Mouse (Mus musculus) activated CD4-positive, CD25-positive, alpha-beta regulatory T cell, adult 4 months (primary cell): ENCODE measurements around the gene Msi2. TPM values are rescaled to one million over a fixed set of nuclear protein-coding genes. Genes with fewer than 3 reads are reported as not detected.

Experiments
- ATAC-seq: one replicate; pipeline ENCODE4 v1.8.0; 2017
- polyA plus RNA-seq, 2 experiments: library from polyadenylated mRNA; unstranded; fragments of 100-300 nt; shearing (Covaris generic); gene quantifications; one replicate each; pipeline ENCODE4 v1.2.1; 2017

Gene Msi2
- polyA plus RNA-seq, 2 experiments from 2014 or later = 21.6 to 25.6 TPM

DNA sequence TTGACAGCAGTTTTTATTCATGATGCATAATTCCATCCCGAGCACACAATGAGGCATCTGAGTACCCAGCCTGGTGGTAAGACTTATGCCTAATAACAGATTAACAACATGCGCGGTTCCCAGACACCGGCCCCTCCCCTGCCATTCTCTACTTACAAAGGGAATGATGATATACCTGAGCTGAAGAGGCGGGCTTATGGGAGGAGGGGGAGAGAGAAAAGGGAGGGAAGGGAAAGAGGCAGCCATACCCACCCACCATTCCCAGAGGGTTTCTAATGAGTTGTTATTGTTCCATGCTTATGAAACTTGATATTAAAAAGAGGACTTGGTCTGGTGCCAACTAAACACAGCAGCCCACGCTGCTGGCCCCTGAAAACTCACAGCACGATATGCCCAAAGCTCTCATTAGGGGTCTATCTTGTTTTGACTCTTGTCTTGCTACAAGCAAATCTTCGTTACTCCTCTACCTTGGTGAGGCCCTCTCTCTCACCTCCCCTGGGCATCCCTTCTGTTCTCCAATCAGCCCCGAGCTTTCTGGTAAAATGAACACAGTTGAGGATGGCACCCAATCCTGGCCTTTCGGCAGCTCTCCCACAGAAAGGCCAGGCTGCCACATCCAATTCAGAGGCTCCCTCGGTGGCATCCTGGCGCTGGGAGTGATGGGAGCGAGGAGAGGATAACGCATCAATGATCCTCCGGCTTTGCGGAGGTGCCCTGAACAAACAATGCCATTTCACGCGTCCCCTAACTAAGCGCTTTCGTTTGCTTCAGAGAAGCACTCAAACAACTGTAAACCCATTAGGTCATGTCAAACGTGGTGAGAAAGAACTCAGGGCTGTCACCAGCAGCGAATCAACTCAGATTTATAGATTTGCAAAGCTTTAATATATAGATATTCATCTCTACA lies 286.7 kb downstream of the Msi2 start:
- no peak for ATAC-seq

DNA sequence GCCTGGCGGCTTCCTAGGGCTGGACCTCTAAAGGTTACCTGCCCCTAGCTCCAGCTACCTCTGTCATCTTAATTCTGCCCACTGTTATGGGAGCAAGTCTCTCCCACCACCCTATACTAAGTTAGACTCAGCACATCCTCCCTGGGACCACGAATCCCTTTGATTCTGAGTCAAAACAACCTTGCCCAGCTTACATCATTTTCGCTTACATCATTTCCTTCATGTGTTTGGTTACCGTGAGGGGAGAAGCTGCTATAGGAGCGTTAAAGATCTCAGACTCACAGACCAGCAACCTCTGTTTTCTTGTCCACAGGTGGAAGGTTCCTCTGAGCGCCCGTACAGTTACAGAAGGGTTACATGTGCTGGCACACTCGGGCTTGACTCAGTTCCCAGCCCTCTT lies 288.0 kb downstream of the Msi2 start:
- peak; percentile 75 for ATAC-seq

DNA sequence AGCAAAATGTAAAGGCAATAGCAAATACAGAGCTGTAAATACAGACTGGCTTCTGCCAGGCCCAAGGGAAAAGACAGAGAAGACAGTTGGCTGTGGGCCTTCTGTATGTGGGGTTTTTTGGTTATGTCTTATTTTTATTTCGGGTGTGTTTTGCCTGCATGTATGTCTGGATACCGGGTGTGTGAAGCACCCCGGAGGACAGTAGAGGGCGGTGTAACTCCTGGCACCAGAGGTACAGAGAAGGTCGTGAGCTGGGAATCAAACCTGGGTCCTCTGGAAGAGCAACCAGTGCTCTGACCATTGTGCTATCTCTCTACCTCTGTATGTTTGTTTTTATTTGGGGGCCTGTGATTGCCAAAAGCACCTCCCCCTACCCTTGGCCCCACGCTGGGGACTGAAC lies 288.6 kb downstream of the Msi2 start:
- no peak for ATAC-seq

DNA sequence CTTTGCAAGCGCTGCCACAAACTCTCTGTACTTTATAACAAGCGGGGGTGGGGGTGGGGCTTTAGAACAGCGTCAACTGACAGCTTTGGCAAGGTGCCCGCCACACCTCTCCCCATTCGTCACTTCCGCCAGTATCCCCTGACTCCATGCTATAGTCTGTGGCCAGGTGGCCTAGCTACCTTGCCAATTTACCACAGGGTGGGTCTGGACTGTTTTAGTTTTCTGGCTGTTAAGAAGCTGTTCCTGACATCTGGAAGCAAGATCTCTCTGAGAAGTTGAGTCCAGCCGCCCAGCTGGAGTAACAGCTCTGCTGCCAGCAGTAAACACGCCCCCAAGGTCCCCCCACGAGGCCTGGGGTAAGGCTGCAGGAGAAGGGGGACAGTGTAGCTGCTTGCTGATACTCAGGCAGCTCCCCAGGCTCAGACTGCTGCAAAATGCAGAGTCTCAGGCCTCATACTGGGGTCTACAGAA lies 292.6 kb downstream of the Msi2 start:
- ATAC-seq = no peak

DNA sequence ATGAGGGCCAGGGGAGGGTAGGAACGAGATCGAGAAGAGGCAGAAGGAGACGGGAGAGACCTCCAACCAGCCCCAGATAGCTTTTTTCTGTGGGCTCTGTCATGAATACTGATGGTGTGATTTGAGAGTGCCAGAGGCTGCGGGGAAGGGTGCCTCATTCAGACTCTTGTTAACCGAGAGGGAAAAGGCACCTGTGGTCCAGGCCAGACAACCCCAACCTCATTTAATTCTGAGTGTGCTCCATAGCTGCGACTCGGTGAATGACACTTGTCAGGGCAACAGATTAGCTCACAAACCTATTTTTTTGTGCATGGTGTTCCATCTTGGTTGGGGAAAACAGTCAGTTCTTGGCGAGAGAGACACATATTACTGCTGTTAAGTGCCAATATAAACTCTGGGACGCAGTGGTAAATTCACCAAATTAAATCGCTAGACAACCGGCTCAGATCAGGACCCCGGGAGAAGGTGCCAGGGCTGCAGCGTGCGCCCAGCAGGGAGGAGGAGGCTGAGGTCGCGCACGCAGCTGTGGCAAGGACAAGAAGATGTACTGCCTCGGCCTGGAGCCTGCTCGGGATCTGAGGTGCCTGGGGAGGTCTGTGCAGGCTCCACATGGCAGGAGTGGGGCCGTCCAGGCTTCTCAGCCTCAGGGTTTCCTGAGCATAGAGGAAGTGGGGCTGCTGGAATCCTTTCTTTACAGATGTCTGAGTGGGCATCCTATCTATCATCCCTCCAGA lies 294.1 kb downstream of the Msi2 start:
- ATAC-seq = no peak

DNA sequence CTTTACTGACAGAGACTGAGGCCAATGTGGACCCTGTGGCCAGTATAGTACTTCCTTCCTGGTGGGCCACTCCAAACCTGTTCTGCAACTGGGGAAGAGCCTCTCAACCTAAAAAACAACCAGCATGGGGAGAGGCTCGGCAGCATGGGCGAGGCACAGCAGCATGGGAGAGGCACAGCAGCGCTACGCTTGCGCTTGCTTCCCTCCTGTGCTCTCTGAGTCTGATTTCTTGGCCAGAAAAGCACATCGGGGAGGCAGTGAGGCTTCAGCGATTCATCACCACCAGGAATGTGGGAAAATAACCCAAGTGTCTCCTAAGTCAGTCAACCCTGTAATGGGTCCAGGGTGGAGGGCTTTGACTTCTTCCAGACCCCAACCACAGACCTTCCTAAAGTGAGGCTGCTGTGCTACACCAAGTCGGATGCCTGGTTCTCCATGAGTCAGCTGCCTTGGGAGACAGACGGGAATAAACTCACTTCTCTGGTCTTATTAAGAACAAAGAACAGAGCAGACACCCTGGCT lies 297.2 kb downstream of the Msi2 start:
- no peak for ATAC-seq

DNA sequence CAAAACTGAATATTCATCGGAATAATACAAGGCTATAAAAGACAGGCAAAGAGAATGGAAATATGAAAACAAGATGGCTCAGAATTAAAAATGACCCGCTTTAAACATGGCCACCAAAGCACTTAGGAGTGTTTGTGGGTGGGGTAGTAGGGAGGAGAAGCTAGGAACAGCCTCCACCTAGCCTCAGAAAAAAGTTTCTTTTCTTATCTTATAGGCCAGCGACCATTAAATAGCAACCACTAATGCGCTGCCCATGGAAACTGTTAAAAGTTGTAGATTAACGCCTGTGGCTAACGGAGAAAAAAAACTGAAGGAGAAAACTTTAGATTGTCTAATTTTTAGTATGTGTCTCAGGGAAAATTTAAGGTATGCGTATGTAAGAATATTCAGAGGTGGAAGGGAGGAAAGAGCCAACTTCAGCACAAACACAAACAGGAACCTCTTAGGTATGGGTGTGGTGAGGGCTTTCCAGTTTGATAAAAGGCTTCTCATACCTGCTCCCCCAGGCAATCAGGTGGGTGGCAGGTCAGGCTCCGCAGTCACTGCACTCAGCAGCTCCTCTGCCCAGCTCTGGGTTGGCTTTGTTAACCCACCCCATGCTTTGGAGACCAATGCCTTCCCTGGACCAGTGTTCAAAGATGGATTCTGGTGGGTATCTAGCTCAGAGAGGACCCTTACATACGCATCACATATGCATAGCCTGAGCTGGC lies 298.5 kb downstream of the Msi2 start:
- no peak for ATAC-seq

DNA sequence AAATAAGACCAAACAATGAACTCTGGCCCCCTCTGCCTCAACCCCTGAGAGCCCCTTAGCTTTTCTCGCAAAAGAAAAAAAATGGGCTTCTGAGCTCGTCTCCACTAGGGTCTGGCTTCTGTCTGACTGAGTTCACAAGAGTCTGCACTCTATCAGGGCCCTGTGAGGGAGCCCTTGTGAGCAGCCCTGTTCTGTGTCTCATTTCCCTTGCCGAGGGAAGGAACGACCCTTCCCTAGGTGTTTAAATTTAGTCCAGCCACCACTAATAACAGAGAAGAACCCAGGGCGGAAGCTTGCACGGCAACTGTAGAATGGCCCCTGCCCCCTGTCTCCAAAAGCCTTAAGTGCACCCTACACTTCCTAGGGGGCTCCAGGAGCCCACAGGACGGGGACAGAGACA lies 299.2 kb downstream of the Msi2 start:
- no peak for ATAC-seq

DNA sequence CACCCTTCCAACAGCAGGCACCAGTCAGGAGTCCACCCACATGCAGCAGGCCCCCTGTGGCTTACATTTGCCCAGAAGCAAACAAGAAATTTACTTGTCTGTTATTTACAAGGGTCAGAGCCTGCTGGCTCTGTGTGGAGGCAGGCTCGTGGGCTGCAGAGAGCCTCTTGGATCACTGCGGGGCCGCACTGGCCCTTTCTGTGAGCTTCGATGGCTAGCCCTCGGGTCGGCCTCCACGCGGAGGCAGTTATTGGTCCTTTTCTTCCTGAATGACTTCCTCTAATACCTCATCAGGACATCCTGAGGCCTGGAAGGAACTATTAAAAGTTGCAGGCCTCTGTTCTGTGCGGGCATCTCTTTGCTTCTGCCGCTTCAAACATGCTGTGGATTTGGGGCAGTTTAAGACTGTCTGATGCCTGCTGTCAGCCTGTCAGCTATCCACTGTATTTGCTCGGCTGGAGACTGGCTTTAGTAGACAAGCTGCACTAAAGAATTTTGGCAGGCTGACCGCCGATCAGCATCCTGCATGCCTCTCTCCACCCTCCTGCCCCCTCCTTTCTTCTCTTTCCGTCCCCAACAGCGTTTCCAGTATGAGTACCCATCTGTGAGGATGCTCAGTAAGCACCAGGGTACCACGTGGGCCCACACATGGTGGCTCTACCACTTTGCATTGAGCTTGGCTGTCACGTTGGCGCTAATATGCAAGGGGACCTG lies 304.0 kb downstream of the Msi2 start:
- ATAC-seq = no peak

DNA sequence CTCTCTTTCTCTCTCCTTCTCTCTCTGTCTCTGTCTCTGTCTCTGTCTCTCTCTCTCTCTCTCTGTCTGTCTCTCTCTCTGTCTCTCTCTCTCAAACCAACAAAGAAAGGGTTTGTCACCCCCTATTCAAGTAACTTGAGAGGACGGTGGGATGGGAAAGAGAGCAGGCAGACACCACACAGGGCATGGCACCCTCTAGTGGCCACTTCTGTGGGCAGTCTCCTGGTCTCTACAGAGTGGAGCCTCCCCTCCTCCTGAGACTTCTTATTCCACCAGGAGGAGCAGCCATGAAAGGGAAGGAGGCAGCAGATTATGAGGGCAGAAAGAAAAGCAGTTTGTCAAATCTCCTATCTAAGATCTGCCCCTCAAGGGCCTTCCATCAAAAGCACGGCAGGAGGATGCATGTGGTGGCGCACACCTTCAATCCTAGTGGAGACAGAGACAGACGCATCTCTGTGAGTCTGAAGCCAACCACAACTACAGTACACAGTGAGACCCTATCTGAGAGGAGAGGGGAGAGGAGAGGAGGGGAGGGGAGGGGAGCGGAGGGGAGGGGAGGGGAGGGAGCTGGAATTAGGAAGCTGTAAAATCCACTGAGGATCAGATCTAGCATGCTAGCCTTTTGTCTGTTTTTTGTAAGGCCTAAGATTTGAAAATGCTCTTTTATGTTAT lies 305.8 kb downstream of the Msi2 start:
- no peak for ATAC-seq

DNA sequence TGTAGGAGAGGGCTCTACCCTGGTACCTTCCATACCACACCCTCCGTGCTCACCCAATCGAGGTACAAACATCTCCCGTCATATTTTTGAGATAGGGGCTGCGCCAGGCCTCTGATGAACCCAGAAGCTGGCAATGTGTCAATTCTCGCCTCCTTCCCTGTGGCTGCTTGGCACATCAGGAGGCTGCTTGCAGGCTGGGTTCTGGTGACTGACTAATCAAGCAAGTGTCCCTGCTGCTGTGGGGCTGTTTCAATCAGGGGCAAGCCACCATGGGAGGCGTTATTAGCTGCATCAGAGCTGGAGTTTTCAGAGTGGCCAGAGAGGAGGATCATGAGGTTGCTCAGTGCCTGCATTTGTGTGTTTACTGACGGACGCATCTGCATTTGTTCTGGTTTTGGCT lies 310.0 kb downstream of the Msi2 start:
- ATAC-seq = no peak

DNA sequence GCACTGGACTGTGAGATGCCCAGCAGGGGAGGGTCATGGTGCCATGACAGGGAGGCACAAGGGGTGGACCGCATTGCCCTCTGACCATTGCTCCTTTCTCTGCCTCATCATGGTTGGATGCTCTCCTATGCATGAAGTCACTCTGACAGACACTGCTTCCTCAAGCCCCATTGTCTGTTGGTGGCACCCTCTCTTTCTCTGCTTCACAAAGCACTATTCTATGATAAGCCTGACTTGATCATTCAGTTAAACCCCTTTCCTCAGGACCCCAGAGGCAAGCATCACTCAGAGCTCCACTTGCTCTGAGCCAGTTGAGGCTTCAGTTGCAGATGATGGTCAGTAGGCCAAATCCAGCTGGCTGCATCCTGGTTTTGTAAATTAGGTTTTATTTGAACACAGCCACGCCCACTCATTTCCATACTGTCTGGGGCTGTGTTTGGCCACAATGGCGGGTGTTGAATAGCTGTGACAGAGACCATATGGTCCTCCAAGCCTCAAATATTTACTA lies 311.9 kb downstream of the Msi2 start:
- ATAC-seq = no peak

DNA sequence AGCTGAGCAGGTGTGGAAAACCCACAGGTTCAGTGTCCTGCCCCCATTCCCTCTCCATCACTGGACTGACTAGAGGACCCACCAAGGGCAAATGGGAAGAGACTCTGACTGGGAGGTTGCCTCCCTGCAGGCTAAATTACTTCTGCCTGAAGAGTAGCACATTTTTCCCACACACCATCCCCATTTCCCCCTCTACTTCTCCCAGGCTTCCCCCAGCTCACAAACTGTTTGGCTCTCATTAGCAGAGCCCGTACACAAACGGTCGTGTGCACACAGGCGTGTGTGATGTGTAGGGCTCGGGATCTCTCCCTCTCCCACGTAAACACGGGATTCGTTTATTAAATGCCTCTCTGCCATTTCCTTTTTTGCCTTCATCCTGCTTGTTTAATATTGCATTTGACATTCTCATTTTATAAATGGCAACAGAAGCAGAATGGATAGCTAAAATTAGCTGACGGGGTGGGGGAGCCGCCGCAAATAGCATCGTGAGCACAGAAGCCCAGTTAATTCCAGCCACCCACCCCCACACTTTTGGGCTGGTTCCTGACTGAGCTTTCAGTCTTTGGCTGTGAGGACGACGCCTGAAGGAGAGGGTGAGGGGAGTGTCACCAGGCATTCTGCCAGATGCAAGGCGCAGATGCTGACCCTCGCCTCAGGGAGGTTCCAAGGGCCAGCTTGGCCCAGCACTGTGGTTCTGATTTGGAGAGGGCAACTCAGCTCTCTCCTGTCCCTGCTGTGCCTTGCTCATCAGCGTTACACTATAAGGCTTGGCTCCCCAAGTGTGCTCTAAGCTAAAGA lies 313.3 kb downstream of the Msi2 start:
- no peak for ATAC-seq

DNA sequence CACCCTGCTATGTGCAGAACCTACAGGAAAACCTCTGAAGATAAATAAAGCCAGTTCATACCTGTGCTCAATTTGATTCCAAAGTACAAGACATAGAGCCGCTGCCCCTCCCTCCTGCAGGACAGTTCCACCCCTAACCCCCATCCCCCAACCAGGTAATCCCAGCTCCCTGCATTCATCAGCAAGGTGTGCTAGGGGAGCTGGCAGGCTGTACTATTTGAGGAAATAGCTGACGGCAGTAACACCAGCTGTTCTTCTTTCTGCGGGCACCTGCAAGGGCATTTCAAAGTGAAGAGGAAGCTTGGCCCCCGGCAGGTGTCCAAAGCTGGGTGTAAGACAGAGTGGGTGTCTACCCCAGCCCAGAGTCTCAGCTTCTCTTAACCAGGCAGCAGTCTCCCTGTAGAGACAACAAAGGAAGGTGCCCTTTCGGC lies 314.1 kb downstream of the Msi2 start:
- no peak for ATAC-seq

DNA sequence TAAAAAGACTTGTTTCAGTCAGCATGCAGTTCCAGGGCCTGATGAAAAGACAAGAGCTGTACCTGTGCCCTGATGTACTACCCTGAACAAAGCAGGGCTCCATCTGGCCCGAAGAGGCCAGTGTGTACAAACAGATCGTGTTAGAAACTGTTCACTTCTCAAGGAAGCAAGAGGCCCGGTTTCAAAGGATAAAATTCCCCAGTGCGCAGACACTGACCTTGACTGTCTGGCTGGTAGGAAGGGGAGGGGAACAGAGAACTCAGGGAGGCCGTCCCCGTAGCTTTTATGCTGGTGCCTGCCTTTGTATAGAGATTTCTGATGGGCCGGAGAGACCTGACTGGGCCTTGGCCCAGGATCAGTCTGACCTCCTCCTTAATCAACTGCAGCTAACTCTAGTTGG lies 316.0 kb downstream of the Msi2 start:
- ATAC-seq = no peak

DNA sequence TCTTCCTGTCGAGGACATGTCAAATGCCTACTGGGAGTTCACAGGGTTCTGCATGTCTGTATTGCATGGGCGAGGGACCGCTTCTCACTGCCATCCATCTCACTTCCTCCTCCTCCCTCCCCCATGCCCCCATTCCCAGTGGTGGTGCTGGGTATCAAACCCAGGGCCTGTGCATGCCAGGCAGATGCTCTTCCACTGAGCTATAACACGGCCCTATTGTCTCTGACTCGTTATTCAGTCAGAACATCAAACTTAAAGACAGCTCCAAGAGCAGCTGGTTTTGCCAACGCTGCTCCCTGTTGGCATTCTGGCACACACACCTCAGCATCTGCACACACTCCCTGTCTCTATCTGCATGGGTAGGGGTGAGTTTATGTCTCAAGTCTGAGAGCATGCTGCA lies 317.0 kb downstream of the Msi2 start:
- ATAC-seq = no peak

DNA sequence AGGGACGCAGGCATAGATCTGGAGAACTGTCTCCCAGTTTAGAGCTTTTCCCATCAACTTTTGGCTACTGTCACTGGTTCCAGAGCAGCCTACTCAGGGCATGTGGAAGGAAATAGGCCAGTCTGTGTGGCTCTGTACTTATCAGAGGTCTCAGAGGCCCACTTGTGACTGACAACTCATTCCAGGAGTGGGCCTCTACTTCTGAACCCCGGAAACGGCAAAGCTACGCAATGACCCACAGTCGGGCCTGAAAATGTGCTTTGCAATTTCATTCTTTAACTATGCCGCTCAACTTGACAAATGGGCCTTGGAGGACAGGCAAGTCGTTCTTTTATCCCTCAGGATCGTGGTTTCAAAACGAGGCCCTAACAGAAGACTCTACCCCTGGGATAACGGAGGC lies 317.4 kb downstream of the Msi2 start:
- ATAC-seq = no peak

DNA sequence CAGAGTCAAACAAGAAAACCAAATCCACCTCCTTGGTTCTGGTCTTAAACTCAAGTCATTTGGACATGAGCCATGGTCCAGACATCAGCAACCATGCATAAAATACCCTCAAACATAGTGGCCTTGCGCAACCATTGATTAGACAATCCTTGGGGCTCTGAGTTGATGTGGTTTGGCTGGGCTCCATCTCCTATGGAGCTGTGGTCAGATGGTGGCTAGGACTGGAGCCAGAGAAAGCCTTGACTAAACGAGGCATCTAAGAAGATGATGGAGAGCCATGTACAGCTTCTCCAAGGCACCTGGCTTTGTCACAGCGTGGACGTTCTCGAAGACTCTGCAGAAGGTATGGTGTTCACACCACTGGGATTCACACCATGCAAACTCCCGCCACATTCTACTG lies 318.1 kb downstream of the Msi2 start:
- ATAC-seq = no peak

DNA sequence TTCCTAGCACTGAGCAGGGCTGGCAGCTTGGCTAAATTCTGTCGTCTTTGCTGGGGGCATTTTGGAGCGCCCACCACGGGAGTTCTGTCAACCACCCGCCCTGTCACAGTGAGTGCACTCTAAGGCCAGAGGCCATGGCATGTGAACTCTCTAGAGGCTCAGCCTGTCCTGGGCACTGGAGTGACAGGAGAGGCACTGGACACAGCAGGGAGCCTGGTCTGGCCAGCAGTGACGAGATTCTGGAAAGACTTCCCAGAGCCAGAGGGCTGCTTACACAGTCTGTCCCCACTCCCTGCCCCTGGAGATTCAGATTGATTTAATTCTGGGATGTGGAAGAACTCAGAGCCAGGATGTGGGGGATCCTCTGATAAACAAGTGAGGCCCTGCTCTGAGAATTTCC lies 318.9 kb downstream of the Msi2 start:
- no peak for ATAC-seq

DNA sequence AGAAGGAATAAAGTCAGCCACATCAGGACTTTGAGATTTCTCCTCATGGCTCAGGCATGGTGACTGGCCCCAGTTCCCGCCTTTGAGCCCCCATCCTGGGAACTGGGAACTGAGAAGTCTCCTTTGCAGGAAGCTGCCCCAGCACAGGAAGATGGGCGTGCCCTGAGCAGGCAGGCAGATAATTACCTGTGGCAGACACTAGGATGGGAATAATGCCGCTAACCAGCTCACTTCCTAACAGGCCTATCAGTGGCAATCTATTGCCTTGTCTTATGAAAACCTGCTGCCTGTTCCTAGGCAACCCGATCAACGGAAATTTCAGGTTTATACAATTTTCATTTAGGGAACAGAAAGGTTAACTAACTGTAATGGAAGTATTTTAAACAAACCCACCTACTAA lies 319.3 kb downstream of the Msi2 start:
- ATAC-seq = no peak
